Mouse (Mus musculus): ENCODE measurements around the gene Asb1.
A peak's percentile ranks its signal among the peaks of the same experiment; 100 is the strongest.

Gene Asb1

DNA sequence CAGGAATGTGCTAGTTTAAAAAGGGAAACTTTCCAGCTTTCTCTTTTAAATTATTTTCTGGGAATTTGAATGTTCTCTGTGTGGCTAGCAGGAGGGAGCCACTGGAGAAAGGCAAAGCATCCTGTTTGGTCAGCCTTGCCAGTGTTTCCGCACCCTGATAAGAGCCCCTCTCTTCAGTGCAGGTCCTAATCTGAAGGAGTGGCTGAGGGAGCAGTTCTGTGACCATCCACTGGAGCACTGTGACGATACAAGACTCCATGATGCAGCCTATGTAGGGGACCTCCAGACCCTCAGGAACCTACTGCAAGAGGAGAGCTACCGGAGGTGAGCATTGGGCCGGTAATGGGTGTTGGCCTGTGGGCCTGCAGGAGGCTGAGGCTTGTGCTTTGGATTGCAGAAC lies 3.6 kb downstream of the Asb1 start:
- DNase-seq (ENCODE audit: low read depth, low spot score): no peak

- DNase-seq (ENCODE audit: low read depth, low spot score): no peak
Observed at GRCm38 (mm10) chr1:91545226-91545625, 4.9 kb downstream of the Asb1 start.

DNA sequence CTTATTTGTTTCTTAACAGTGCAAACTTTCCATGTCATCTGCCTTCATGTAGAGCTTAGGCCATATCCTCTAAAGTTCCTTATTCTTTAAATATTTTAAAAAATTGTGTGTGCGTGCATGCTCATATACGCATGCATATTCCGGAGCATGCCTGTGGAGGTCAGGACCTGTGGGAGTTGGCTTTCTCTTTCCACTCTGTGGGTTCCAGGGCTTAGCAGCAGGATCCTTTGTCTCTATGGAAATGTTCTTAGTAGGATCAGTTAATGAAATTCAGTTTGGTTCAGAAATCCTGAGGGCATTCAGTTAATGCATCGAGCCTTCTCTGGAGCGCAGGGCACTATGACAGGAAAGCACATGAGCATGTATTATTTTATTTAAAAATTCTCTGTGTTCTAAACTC lies 7.2 kb downstream of the Asb1 start:
- peak; percentile 58 for DNase-seq (ENCODE audit: low read depth, low spot score)

GRCm38 (mm10) chr1:91549073-91549472 lies 8.7 kb downstream of the Asb1 start:
- no peak for DNase-seq (ENCODE audit: low read depth, low spot score)

DNA sequence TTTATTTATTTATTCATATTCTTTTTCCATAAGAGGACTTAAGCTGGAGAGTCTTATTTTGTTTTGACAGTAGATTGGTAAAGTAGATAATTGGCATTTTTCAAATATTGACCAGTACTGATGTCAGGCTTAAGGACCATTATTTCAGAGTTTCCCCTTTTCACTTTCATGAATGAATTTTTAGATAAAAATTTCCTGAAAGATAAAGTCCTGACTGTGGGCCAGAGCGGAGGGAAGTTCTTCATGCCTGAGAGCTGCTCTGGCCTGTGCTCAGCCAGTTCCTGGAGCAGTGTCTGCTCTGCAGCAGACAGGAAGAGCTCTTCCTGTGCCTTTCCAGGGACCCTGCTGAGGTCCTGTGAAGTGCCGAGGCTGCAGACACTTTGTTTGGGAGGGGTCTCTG lies 16.8 kb downstream of the Asb1 start:
- no peak for DNase-seq (ENCODE audit: low read depth, low spot score)

GRCm38 (mm10) chr1:91561226-91561625 lies 20.9 kb downstream of the Asb1 start:
- no peak for DNase-seq (ENCODE audit: low read depth, low spot score)

DNA sequence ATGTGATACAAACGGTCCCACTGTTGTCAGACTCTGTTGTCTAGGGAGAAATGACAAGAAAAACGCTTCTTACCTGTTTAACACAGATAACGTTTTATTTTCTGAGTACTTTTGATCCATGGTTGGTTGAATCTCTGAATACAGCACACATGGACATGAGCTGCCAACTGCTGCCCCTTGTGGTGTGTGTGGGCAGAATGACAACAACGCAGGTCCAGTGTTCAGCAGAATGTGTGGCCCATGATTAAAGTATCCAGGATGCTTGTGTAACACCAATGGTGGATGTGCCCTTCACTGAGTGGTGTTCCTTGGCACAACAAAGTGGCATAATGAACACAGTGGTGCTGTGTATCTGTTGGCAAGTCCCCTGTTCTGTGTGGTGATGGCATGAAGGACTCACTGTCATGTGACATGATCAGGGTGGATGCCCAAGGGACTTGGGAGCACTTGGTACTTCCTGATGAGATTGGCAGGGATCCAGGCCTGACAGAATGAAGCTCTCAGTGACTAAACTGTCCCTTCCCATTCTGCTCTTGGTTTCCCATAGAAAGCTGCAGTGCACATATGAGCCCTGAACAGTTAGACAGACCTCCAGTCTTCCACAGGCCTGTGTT lies 22.7 kb downstream of the Asb1 start:
- no peak for DNase-seq (ENCODE audit: low read depth, low spot score)

- DNase-seq (ENCODE audit: low read depth, low spot score): peak; percentile 39
Observed at GRCm38 (mm10) chr1:91564004-91564403, 23.7 kb downstream of the Asb1 start.

GRCm38 (mm10) chr1:91564598-91564997 lies 24.3 kb downstream of the Asb1 start:
- DNase-seq (ENCODE audit: low read depth, low spot score): no peak

- DNase-seq (ENCODE audit: low read depth, low spot score): no peak
Observed at GRCm38 (mm10) chr1:91567269-91567668, 26.9 kb downstream of the Asb1 start.

GRCm38 (mm10) chr1:91572458-91572857 lies 32.1 kb downstream of the Asb1 start:
- DNase-seq (ENCODE audit: low read depth, low spot score): no peak

DNA sequence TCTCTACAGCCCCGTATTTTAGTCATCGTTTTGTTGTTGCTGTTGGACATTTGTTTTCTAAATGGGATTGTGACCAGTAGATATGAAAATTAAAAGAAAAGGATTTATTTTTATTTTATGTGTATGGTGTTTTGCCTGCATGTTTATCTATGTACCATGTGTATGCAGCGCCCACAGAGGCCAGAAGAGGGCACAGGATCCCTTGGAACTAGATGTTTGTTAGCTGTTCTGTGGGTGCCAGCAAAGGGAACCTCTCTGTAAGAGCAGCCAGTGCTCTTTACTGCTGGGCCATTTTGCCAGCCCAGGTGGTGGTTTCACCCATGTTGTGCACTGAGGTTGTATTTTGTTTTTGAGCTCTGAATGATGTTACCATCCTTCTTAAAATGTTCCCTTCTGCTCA lies 33.9 kb downstream of the Asb1 start:
- peak; percentile 36 for DNase-seq (ENCODE audit: low read depth, low spot score)

DNA sequence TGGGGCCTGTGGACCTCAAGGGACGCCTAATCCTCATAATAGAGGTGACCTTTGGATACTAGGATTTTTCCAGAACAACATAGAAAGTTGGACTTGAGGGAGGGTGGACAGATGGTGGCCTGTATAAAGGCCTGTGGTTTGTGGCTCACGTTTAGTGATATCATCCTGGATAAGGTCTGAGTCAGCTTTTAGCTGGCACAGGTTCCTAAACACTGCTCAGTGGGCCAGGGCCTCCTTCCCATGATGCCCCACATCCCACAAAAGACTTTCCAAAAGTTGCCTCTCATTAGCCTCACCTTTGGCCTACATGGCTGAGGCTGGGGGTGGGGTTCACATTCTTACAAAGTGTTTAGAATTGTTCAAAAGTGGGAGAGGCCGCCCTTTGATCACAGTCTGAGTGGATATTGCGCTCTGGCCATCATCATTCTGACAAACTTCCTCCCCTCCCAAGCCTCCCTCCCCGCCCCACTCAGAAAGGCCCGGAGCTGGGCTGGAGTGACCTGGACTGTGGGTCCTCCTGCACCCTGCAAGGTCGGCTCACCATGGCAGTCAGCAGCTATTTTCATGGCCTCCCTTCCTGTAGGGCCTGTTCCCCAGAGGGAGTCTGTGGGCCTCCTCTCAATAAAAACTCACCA lies 37.7 kb downstream of the Asb1 start:
- no peak for DNase-seq (ENCODE audit: low read depth, low spot score)

DNA sequence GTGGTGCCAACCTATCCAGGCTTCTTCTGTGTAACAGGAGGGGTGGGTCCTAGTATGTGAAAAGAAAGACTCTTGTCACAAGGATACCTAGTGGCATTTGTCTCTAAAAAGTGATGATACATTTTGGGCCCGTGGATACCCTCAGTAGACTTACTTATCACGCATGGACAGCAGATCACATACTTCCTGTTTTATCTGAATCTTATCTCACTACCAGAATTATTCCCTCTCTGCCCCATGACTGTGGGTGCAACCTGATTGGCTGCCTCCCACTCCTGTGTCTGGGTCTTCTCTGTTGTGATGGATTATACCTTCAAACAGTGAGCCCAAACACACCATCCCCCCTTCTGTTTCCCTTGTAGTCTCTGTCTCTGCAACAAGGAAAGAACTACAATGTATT lies 40.2 kb downstream of the Asb1 start:
- no peak for DNase-seq (ENCODE audit: low read depth, low spot score)

GRCm38 (mm10) chr1:91581206-91581605 lies 40.9 kb downstream of the Asb1 start:
- no peak for DNase-seq (ENCODE audit: low read depth, low spot score)

DNA sequence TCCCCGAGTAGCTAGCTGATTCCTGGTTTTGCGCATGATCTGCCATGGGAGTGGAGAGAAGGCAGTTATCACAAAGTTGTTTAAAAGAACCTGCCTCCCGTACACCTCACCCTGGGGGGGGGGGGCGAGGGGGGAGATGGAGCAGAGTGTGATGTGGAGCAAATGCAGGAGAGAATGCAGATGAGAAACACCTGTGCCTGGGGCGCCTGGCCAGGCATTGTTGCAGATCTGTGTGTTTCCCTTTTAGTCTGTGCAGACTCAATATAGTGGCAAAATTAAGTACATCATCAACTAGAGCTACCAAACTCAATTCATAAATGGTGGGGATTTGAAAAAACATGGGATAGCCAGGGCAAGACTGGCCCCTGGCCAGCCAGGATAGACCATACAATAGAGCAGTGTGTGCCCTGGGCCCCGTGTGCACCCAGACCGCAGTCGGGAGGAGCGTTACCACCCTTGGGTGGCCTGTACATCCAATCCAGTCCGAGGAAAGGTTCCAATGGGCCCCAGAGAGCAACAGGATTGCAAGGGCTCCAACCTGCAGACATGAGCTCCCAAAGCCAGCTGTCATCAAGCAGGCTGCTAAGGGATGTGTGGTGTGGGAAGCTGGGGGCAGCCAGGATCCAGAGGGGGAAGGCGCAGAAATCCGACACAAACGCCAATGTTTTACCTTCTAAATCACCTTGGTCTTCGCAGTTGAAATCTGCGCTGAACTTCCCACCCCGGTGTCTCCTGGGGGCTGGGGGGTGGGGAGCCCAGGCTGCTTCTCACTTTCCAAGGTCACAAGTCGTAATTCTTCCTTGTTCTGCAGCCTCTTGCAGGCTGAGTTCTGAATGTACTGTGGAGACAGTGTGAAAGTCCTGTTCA lies 44.9 kb downstream of the Asb1 start:
- DNase-seq (ENCODE audit: low read depth, low spot score): no peak

DNA sequence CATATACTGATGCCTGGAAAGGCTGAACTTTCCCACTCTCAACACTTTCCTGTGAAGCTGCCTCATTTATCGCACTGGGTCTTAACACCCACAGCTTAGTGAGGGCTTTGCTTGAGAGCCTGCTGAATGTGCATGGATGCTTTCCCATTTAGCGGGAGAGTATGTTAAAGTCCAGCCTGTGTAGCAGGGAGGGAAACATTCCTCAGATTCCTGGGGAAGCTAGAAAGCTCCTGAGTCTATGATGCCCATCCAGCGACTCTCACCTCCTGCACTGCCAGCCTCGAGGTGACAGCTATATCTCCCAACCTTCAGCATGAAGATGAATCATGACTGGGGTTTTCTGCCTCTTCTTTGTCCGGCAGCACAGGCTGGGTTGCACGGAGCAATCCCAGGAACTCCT lies 49.4 kb downstream of the Asb1 start:
- no peak for DNase-seq (ENCODE audit: low read depth, low spot score)

DNA sequence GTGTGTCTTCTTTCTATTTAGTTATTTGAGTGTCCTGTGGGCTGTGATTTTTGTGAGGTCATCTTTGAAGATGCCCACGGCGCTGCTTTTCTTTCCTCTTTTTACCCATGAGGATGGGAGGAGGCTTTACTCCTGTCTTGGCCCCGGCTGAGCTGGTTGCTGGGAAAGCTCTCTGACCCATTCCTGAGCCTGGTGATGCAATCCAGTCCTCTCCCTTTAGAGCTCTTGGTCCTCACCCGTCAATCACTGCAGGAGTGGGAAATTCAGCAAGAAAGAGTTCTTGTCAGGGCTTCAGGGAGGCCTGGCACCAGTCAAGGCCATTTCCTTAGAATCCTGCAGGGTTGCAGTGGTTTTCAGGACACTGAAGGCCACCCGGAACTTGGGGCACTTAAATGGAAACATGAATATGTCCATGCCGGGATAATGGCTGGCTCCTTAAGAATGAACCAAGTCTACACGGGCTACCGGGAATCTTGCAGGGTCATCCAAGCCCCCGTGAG lies 55.2 kb downstream of the Asb1 start:
- DNase-seq (ENCODE audit: low read depth, low spot score): no peak

DNA sequence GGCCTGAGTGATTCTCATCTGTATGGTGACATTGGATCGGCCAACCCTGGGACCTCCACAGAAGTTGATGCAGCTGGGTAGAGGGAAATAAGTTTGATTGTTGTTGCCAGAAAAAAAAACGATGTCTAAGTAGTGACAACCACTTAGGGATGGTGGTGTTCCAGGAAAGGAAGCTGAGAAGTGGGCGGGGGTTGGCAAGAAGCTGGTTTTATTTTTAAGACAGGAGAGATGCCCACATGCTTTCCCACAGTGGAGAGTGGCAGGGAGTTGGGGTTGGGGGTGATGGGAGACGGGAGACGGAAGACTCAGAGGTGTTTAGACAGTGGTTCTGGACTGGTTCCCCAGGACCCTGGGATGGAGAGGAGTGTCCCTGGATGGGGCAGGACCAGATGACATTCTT lies 57.3 kb downstream of the Asb1 start:
- no peak for DNase-seq (ENCODE audit: low read depth, low spot score)

- DNase-seq (ENCODE audit: low read depth, low spot score): peak; percentile 92
Observed at GRCm38 (mm10) chr1:91600671-91601361, 60.5 kb downstream of the Asb1 start.

DNA sequence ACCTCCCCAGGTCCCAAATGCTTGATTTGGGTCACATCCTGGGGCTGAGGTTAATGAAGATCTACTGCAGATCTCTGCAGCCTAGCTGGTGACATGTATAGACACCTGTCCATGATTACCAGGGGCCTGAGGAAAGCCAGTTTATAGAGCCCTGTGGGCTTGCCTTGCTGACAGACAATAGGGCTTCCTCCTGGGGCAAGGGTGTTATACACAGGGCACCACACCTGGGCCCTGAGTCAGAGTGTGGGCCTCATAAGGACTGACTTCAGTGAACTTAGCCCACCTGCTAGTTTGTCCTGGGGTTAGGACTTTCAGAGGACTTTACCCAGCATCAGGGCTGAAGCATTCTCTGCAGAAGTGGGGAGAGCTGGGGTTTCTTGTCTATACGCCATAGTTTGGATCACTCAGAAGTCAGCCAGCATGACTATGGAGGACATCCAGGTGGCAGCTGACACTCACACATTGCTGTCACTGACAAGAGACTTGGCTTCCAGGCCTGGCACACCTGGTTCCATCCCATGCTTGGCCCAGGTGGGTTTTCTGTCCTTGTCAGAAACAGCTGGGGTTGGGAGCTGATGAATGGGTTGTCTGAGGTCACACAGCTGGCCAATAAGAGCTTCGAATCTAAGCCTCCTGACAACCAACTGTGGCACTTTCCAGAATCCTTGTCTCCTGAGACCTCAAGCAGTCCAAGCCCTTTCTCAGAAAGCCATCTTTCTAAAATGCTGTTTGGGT lies 61.2 kb downstream of the Asb1 start:
- DNase-seq (ENCODE audit: low read depth, low spot score): no peak

Data from ES-CJ7 (cell line).